Mouse (Mus musculus): ENCODE measurements around the gene Vamp5. TPM values are rescaled to one million over a fixed set of nuclear protein-coding genes. Genes with fewer than 3 reads are reported as not detected.

The Vamp5 gene
- total RNA-seq, 4 experiments from 2014 or later, result 58.0 to 68.1 (median 61.2) TPM

GRCm38 (mm10) chr6:72346261-72346660 is 34.0 kb downstream of the Vamp5 start:
- DNase-seq (ENCODE audit: low spot score), result no peak

GRCm38 (mm10) chr6:72345633-72346032 is 34.6 kb downstream of the Vamp5 start:
- DNase-seq (ENCODE audit: low spot score), result no peak

GRCm38 (mm10) chr6:72345074-72345567 is 35.1 kb downstream of the Vamp5 start, which contains the start of gene Usp39:
Usp39 (minus strand) TSS chr6:72345184.
- DNase-seq (ENCODE audit: low spot score), result peak; percentile 96

- DNase-seq (ENCODE audit: low spot score), result no peak
Observed at GRCm38 (mm10) chr6:72344396-72345073, 35.7 kb downstream of the Vamp5 start.

GRCm38 (mm10) chr6:72340481-72340880 is 39.8 kb downstream of the Vamp5 start:
- no peak for DNase-seq (ENCODE audit: low spot score)

- peak; percentile 47 for DNase-seq (ENCODE audit: low spot score)
Observed at GRCm38 (mm10) chr6:72333111-72333510, 47.2 kb downstream of the Vamp5 start.

GRCm38 (mm10) chr6:72330133-72330532 is 50.1 kb downstream of the Vamp5 start:
- no peak for DNase-seq (ENCODE audit: low spot score)

- DNase-seq (ENCODE audit: low spot score), result no peak
Observed at GRCm38 (mm10) chr6:72329019-72329418, 51.2 kb downstream of the Vamp5 start.

GRCm38 (mm10) chr6:72326274-72326673 is 54.0 kb downstream of the Vamp5 start:
- DNase-seq (ENCODE audit: low spot score), result no peak

- DNase-seq (ENCODE audit: low spot score), result no peak
Observed at GRCm38 (mm10) chr6:72323786-72324508, 56.3 kb downstream of the Vamp5 start.

GRCm38 (mm10) chr6:72322936-72323335 is 57.3 kb downstream of the Vamp5 start:
- no peak for DNase-seq (ENCODE audit: low spot score)

- DNase-seq (ENCODE audit: low spot score), result peak; percentile 56
Observed at GRCm38 (mm10) chr6:72319019-72319418, 61.2 kb downstream of the Vamp5 start.

Other genes with a start within 250 kb of the Vamp5 start
- gene Atoh8, start 144.9 kb downstream of the Vamp5 start, total RNA-seq (2022), result 10 to 100 TPM in 2 of 4 experiments, 1 to 10 TPM in 2; 9.6 to 10.9 (median 10.1) TPM
- under 1 TPM in 1 of 4 experiments, not detected in 3; 0.23 TPM for gene Sftpb, start 75.9 kb downstream of the Vamp5 start, total RNA-seq (2022)
- gene Usp39, start 35.3 kb downstream of the Vamp5 start, total RNA-seq (2022), result 10 to 100 TPM; 14.4 to 20.0 (median 15.2) TPM
- gene 0610030E20Rik, start 33.2 kb downstream of the Vamp5 start, total RNA-seq (2022), result 10 to 100 TPM in 1 of 4 experiments, 1 to 10 TPM in 3; 7.6 to 10.4 (median 8.0) TPM
- gene Tmem150a, start 25.0 kb downstream of the Vamp5 start, total RNA-seq (2022), result 10 to 100 TPM; 20.4 to 24.3 (median 22.2) TPM
- gene Rnf181, start 13.5 kb downstream of the Vamp5 start, total RNA-seq (2022), result 10 to 100 TPM; 39.5 to 49.6 (median 41.5) TPM
- gene Vamp8, start 10.2 kb upstream of the Vamp5 start, total RNA-seq (2022), result 10 to 100 TPM; 58.8 to 80.9 (median 70.8) TPM
- 10 to 100 TPM; 30.9 to 38.9 (median 33.8) TPM for gene Ggcx, start 33.8 kb upstream of the Vamp5 start, total RNA-seq (2022)
- gene Mat2a, start 59.1 kb upstream of the Vamp5 start, total RNA-seq (2022), result 100 to 1,000 TPM; 112 to 150 (median 119) TPM
- not detected for gene Sh2d6, start 141.2 kb upstream of the Vamp5 start, total RNA-seq (2022)
- 10 to 100 TPM in 1 of 4 experiments, 1 to 10 TPM in 3; 7.5 to 11.8 (median 9.2) TPM for gene Capg, start 163.9 kb upstream of the Vamp5 start, total RNA-seq (2022)
- gene Elmod3, start 217.9 kb upstream of the Vamp5 start, total RNA-seq (2022), result 10 to 100 TPM; 12.1 to 16.4 (median 14.5) TPM
- 100 to 1,000 TPM; 170 to 247 (median 189) TPM for gene Retsat, start 218.0 kb upstream of the Vamp5 start, total RNA-seq (2022)
- 10 to 100 TPM; 63.6 to 67.4 (median 65.5) TPM for gene Tgoln1, start 236.5 kb upstream of the Vamp5 start, total RNA-seq (2022)